Mouse (Mus musculus) erythroblast, adult 5-6 weeks (primary cell): ENCODE results near the gene Alpl. TPM values are rescaled to one million over a fixed set of nuclear protein-coding genes. Genes with fewer than 3 reads are reported as not detected.

Experiments used
- ATAC-seq: replicated peaks from 2 replicates; pipeline ENCODE4 v1.8.0; 2016; ENCODE audit warnings: moderate number of reproducible peaks, mild to moderate bottlenecking, moderate TSS enrichment, inconsistent platforms; ENCODE audit not compliant: poor library complexity, low FRiP score, severe bottlenecking
- total RNA-seq, 2 experiments: library from RNA; stranded (forward) in 1 of 2; stranded (reverse) in 1 of 2; fragments of 150-400 nt in 1 of 2; fragments of 200-764, 138-1000 nt in 1 of 2; gene quantifications; 2 replicates each; pipeline versions ENCODE4 v1.2.3 to v1.2.4; 2015 to 2017; ENCODE audit warnings: low replicate concordance in 2 of 2

The Alpl gene
- total RNA-seq, 2 experiments from 2014 or later = 0.85 TPM; not detected in 1

DNA sequence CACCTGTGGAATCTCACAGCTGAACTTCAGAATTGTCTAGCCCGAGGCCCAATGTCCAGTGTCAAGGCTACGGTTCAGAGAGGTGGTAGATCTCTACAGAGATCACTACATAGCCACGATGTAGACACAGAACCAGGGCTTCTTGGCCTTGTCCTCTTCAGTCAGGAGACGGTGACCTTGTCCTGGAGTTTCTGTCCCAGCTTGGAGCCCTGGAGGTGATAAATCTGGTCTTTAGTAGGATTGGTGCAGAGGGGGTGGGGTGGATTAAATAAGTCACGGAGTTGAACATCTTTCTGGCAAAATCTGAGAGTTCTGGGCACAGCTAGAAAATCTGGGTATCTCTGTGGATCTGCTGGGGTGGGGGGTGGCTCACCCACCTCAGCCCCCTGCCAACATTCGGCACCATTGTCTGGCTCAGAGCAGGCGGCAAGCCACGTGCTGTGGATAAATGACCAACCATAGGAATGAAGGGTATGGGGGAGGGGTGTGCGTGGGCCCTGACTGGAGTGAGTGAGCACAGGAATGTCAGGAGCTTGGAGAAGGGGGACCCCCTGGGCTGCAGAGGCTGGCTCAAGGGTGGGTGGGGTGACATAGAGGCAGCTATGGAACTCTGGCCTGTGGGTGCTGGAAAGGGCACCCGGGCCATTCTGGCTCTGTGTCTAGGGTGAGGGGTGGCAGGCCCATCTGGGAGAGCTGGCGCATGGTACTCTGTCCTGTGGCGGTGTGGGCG is 98.9 kb downstream of the Alpl start:
- ATAC-seq = no peak; the same call in 1 of the 2 replicates

DNA sequence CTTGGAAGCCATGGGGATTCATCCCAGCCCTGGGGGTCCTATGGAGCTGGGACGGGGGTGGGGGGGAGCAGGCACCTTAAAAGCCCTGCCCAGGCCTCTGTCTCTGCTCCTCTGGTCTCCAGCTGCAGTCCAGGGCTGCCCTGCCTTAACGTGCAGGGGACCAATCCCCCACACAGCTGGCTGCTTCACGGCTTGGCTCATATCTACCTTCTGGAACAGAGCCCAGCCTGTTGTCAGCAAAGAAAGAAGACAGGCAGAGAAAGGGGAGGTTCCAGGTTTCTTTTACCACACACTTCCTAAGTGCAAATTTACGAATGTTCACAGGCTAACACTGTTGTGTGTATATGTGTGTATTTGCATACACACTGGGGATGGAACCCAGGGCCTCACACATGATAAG is 100.3 kb downstream of the Alpl start:
- ATAC-seq = no peak

DNA sequence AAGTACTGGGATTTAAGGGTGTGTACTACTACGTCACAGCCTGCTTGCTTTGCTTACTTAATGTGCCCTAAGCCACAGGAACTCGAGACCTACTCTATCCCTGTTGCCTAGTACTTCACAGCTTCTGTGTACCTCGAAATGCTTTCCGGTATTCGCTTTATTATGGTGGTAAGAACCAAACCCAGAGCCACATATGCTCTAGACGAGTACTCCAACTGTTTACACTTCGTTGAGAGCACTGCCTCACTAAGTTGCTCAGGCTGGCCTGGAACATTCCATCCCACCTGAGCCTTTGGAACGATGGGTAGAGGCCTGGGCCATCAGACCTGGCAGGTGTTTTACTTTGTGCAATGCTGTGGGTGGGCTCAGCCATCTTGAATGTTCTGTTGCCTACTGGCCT is 100.9 kb downstream of the Alpl start:
- ATAC-seq = no peak

- no peak for ATAC-seq
Measured at GRCm38 (mm10) chr4:137692107-137692902, 103.9 kb downstream of the Alpl start.

Other genes with a start within 250 kb of the Alpl start
- not detected in 2 replicates for gene Ldlrad2, start 221.8 kb downstream of the Alpl start, total RNA-seq (2015; ENCODE audit: low replicate concordance)
- gene Ldlrad2, start 221.8 kb downstream of the Alpl start, total RNA-seq (2017; ENCODE audit: low replicate concordance) = not detected in 2 replicates
- gene Usp48, start 202.6 kb downstream of the Alpl start, total RNA-seq (2015; ENCODE audit: low replicate concordance) = 37.6 and 43.4 TPM in 2 replicates
- gene Usp48, start 202.6 kb downstream of the Alpl start, total RNA-seq (2017; ENCODE audit: low replicate concordance) = 46.5 and 54.8 TPM in 2 replicates
- gene Rap1gap, start 131.7 kb downstream of the Alpl start, total RNA-seq (2015; ENCODE audit: low replicate concordance) = not detected in 2 replicates
- gene Rap1gap, start 131.7 kb downstream of the Alpl start, total RNA-seq (2017; ENCODE audit: low replicate concordance) = not detected in 2 replicates
- gene Ece1, start 65.9 kb upstream of the Alpl start, total RNA-seq (2015; ENCODE audit: low replicate concordance) = 2.3 and 3.1 TPM in 2 replicates
- 0.68 and 2.1 TPM in 2 replicates for gene Ece1, start 65.9 kb upstream of the Alpl start, total RNA-seq (2017; ENCODE audit: low replicate concordance)
- 21.1 and 23.6 TPM in 2 replicates for gene Eif4g3, start 196.6 kb upstream of the Alpl start, total RNA-seq (2015; ENCODE audit: low replicate concordance)
- 11.3 and 14.2 TPM in 2 replicates for gene Eif4g3, start 196.6 kb upstream of the Alpl start, total RNA-seq (2017; ENCODE audit: low replicate concordance)